Mouse (Mus musculus) heart, postnatal 4 days (tissue): Measurements from ENCODE around the gene Ikbkg. TPM values are rescaled to one million over a fixed set of nuclear protein-coding genes. Genes with fewer than 3 reads are reported as not detected.
A peak's percentile ranks its signal among the peaks of the same experiment; 100 is the strongest.
"Not testable (repeated sequence)": the region's sequence is repeated elsewhere in the genome, so short reads cannot be mapped to it uniquely, and the experiment has no call there.

Experiments
- DNase-seq: peaks from one replicate; pipeline ENCODE4 v3.0.0; 2021
- total RNA-seq, 2 experiments: library from RNA; stranded (reverse); gene quantifications; 2 replicates each; pipeline ENCODE4 v1.2.3; 2021

Ikbkg gene
- 10 to 100 TPM; 39.7 to 40.8 TPM for total RNA-seq

- peak; percentile 83 for DNase-seq
Measured at GRCm38 (mm10) chrX:74392535-74393443, at the start of gene Ikbkg, which contains the start of gene Fam3a. Gene Ikbkg (plus strand): TSS chrX:74393290. Gene Fam3a (minus strand): TSS chrX:74393272.

- no peak for DNase-seq
Measured at GRCm38 (mm10) chrX:74352645-74353466, 40.2 kb upstream of the Ikbkg start.

GRCm38 (mm10) chrX:74353467-74353770, 39.7 kb upstream of the Ikbkg start, which contains the start of gene Lage3:
Gene Lage3 (minus strand): TSS chrX:74353618.
- peak; percentile 83 for DNase-seq

GRCm38 (mm10) chrX:74357069-74357468, 36.0 kb upstream of the Ikbkg start:
- not testable (repeated sequence) for DNase-seq

GRCm38 (mm10) chrX:74359171-74359570, 33.9 kb upstream of the Ikbkg start:
- no peak for DNase-seq

GRCm38 (mm10) chrX:74367512-74367911, 25.6 kb upstream of the Ikbkg start:
- no peak for DNase-seq

GRCm38 (mm10) chrX:74368209-74368909, 24.7 kb upstream of the Ikbkg start:
- peak; percentile 75 for DNase-seq

GRCm38 (mm10) chrX:74372888-74373549, 20.1 kb upstream of the Ikbkg start, which contains the start of the genes Ubl4a and Slc10a3:
Gene Ubl4a (minus strand): TSS chrX:74373218.
Gene Slc10a3 (minus strand): TSS chrX:74373349.
- DNase-seq, result peak; percentile 89

GRCm38 (mm10) chrX:74384451-74384850, 8.6 kb upstream of the Ikbkg start:
- DNase-seq, result no peak

- DNase-seq, result no peak
Measured at GRCm38 (mm10) chrX:74388153-74388552, 4.9 kb upstream of the Ikbkg start.

GRCm38 (mm10) chrX:74400136-74400535, 7.0 kb downstream of the Ikbkg start:
- no peak for DNase-seq

GRCm38 (mm10) chrX:74408340-74408739, 15.2 kb downstream of the Ikbkg start:
- no peak for DNase-seq

- peak; percentile 80 for DNase-seq
Measured at GRCm38 (mm10) chrX:74413377-74413776, 20.3 kb downstream of the Ikbkg start.

- DNase-seq, result no peak
Measured at GRCm38 (mm10) chrX:74424443-74424842, 31.4 kb downstream of the Ikbkg start.

- peak; percentile 12 for DNase-seq
Measured at GRCm38 (mm10) chrX:74425195-74425594, 32.1 kb downstream of the Ikbkg start.

GRCm38 (mm10) chrX:74426256-74426655, 33.2 kb downstream of the Ikbkg start:
- DNase-seq, result no peak

- DNase-seq, result no peak
Measured at GRCm38 (mm10) chrX:74427116-74427515, 34.0 kb downstream of the Ikbkg start.

GRCm38 (mm10) chrX:74428146-74428825, 35.2 kb downstream of the Ikbkg start:
- DNase-seq, result no peak

GRCm38 (mm10) chrX:74428826-74429276, 35.8 kb downstream of the Ikbkg start, which contains the start of gene G6pdx:
Gene G6pdx (minus strand): TSS chrX:74429194.
- peak; percentile 87 for DNase-seq

GRCm38 (mm10) chrX:74429290-74429821, 36.3 kb downstream of the Ikbkg start:
- DNase-seq, result peak; percentile 74
